Mouse (Mus musculus): Measurements from ENCODE around the gene Polr2c. TPM values are rescaled to one million over a fixed set of nuclear protein-coding genes. Genes with fewer than 3 reads are reported as not detected.

Polr2c gene
- polyA plus RNA-seq, 1 experiment: 21.3 TPM

DNA sequence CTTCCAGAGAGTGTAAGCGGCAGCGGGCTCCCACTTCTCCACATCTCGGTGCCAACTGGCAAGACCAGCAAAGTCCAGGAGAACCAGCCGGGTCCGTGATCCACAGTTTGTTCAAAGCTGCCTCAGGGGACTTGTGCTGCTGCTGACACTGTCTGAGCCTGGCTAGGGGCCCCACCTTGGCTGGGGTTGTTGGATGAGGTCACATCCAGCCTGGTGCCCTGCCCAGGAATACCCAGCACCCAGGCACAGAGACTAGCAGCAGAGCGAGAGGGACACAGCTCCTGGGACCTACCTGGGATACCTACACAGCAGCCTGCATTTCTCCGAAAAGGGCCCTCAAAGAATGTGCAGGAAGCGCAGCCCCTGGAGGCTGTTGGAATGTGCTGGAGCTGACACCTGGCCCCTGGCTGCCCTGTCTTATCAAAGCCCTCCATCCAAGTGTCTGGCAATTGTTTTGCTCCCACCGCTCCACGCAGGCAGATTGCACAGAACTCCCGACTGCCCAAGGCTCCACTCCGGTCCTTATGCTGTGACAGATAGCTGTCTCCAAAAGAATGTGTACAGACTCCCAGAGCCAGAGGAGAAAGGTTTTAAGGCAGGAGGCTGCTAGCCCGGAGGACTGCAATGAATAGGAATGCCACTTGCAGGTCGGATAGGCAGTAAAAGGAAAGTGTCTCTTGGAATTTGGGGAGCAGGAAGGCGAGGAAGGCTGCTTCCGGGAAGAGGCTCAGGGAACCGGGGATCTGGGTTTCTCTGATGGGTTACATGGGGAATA is 18.0 kb downstream of the Polr2c start:
- Histone ChIP-seq H3K36me3 (replicated peaks; ENCODE audit: low read length) (no peaks in the 10 kb centered on the region), H3K9me3 (no peaks in the 10 kb centered on the region), H3K4me3 (replicated peaks) (peak overlapping the region; percentile 93), H3K27me3 (replicated peaks) (peaks cover 55% of the 10 kb centered on the region), H3K4me1 (peaks cover 45% of the 10 kb centered on the region)
- no peak for TF ChIP-seq GATA1 (IDR thresholded peaks at IDR 0.05; ENCODE audit: borderline replicate concordance, low read length)
- no peak for TF ChIP-seq FLI1 (IDR thresholded peaks at IDR 0.05; ENCODE audit: low read length)

- peak overlapping the region; percentile 93 for H3K4me3 ChIP-seq (replicated peaks)
- peaks cover 40% of the 10 kb centered on the region for H3K4me1 ChIP-seq
- H3K36me3 ChIP-seq (replicated peaks; ENCODE audit: low read length): no peaks in the 10 kb centered on the region
- peaks cover 49% of the 10 kb centered on the region for H3K27me3 ChIP-seq (replicated peaks)
- H3K9me3 ChIP-seq: no peaks in the 10 kb centered on the region
- no peak for TF ChIP-seq GATA1 (IDR thresholded peaks at IDR 0.05; ENCODE audit: borderline replicate concordance, low read length)
- no peak for TF ChIP-seq FLI1 (IDR thresholded peaks at IDR 0.05; ENCODE audit: low read length)
Measured at GRCm38 (mm10) chr8:94875871-94876150, 18.6 kb downstream of the Polr2c start.

DNA sequence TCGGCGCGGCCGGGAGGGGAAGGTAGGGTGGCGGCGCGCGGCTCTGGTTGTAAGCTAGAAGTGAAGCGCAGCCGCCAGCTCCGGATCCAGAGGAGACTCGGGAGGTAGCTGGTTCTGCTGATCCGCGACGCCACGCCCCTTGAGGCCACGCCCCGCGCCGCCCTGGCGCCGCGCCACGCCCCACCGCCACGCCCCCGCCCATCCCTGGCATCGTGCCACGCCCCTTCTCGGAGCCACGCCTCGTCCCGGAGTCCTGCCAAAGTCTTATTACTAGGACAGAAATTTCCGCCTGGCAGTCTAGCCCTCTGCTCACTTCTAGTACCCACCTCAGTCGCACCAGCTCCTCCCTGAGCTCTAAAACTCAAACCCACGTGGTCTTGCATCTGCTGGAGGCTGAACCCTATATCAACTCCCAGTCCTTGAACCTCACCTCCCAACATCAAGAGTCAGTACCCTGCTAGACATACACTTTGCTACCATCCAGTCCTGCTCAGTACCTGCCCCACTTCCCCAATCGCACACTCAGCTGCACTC is 19.0 kb downstream of the Polr2c start, which contains the start of gene Dok4:
Gene Dok4, minus strand, starts transcription at position 134 of the 534 bp plus-strand sequence.
- Histone ChIP-seq H3K9me3 (no peaks in the 10 kb centered on the region), H3K27me3 (replicated peaks) (peaks cover 49% of the 10 kb centered on the region), H3K36me3 (replicated peaks; ENCODE audit: low read length) (no peaks in the 10 kb centered on the region), H3K4me3 (replicated peaks) (peak within 1 kb of the TSS; percentile 93), H3K4me1 (peaks cover 36% of the 10 kb centered on the region)
- no peak for TF ChIP-seq FLI1 (IDR thresholded peaks at IDR 0.05; ENCODE audit: low read length)
- no peak for TF ChIP-seq GATA1 (IDR thresholded peaks at IDR 0.05; ENCODE audit: borderline replicate concordance, low read length)

GRCm38 (mm10) chr8:94876820-94877219 is 19.6 kb downstream of the Polr2c start:
- peaks cover 46% of the 10 kb centered on the region for H3K27me3 ChIP-seq (replicated peaks)
- H3K4me3 ChIP-seq (replicated peaks): no peak overlapping the region
- TF ChIP-seq GATA1 (IDR thresholded peaks at IDR 0.05; ENCODE audit: borderline replicate concordance, low read length): no peak
- no peak for TF ChIP-seq FLI1 (IDR thresholded peaks at IDR 0.05; ENCODE audit: low read length)
- H3K9me3 ChIP-seq: no peaks in the 10 kb centered on the region
- no peaks in the 10 kb centered on the region for H3K36me3 ChIP-seq (replicated peaks; ENCODE audit: low read length)
- peaks cover 31% of the 10 kb centered on the region for H3K4me1 ChIP-seq

- no peaks in the 10 kb centered on the region for H3K36me3 ChIP-seq (replicated peaks; ENCODE audit: low read length)
- H3K27me3 ChIP-seq (replicated peaks): peaks cover 22% of the 10 kb centered on the region
- no peak overlapping the region for H3K4me3 ChIP-seq (replicated peaks)
- peaks cover 12% of the 10 kb centered on the region for H3K4me1 ChIP-seq
- TF ChIP-seq FLI1 (IDR thresholded peaks at IDR 0.05; ENCODE audit: low read length) (no peak), GATA1 (IDR thresholded peaks at IDR 0.05; ENCODE audit: borderline replicate concordance, low read length) (no peak)
- H3K9me3 ChIP-seq: no peaks in the 10 kb centered on the region
Measured at GRCm38 (mm10) chr8:94880742-94881141, 23.5 kb downstream of the Polr2c start.

DNA sequence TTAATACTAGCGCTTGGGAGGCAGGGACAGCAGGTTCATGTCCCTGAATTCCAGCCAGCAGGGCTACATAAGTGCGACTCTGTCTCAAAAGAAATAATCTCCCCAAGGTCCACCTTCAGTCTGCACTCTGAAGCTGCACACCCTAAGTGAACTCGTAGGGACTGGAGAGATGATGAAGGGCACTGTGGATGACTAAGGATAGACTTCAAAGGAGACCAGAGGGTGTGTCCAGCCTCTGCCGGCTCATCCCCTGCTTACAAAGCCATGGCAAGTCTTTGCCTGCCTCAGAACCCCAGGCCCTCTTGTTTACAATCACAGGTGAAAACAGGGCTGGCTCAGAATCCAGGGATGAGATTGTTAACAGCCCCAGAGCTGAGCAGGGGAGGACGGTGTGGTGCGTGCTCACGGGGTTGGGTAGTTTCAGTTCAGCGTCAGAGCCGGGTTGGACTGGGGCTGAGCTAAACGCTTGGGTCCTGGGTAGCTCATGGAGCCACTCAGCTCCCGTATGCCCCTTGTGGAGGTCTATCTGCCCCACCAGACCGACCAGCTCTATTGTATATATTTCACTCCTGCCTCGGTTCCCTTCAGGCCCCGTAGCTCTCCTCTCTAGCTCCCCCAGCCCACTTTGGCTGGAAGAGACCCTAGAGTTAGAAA is 31.3 kb downstream of the Polr2c start:
- Histone ChIP-seq H3K9me3 (no peaks in the 10 kb centered on the region), H3K27me3 (replicated peaks) (peaks cover 68% of the 10 kb centered on the region), H3K4me3 (replicated peaks) (no peak overlapping the region), H3K36me3 (replicated peaks; ENCODE audit: low read length) (no peaks in the 10 kb centered on the region), H3K4me1 (peaks cover 11% of the 10 kb centered on the region)
- TF ChIP-seq GATA1 (IDR thresholded peaks at IDR 0.05; ENCODE audit: borderline replicate concordance, low read length): no peak
- TF ChIP-seq FLI1 (IDR thresholded peaks at IDR 0.05; ENCODE audit: low read length): no peak

DNA sequence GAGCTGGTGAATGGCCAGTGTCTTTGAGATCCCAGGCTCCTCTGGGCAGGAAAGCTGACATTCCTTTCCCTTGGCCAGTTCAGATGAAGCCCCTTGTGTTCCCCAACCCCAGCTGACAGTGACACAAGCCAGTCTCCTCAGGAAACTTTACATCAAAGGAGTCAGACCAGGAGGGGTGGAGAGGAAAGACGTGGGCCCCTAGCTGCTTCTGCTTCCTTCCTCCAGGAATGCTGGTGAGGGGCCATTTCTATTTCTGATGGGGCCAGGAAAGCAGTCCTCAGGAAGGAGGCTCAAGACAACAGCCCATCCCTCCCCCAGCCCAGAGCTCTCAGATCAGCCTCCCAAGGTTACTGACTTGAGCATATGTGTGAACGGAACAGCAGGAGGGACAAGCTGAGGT is 35.7 kb downstream of the Polr2c start:
- H3K4me3 ChIP-seq (replicated peaks): no peak overlapping the region
- H3K9me3 ChIP-seq: no peaks in the 10 kb centered on the region
- no peak for TF ChIP-seq FLI1 (IDR thresholded peaks at IDR 0.05; ENCODE audit: low read length)
- no peak for TF ChIP-seq GATA1 (IDR thresholded peaks at IDR 0.05; ENCODE audit: borderline replicate concordance, low read length)
- H3K36me3 ChIP-seq (replicated peaks; ENCODE audit: low read length): no peaks in the 10 kb centered on the region
- H3K4me1 ChIP-seq: peaks cover 15% of the 10 kb centered on the region
- H3K27me3 ChIP-seq (replicated peaks): peaks cover 83% of the 10 kb centered on the region

DNA sequence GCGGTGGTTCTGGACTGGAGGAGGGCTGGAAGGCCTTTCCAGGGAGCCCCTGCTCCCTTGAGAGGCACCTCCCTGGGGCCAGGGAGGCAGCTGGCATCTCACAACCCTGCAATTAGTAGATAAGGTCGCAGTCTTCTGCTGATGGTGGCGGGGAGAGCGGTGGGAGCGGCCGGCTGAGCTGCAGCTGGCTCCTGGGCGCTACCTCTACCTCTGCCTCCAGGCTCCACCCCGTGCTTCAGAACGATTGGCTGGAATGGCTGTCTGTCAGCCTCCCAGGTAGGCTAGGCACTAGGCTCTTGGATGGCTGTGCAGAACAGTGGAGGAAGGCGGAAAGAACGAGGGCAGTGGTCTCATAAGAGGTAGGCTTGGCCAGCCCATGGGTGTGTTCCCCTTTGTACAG is 42.0 kb downstream of the Polr2c start:
- no peak overlapping the region for H3K4me3 ChIP-seq (replicated peaks)
- peaks cover 90% of the 10 kb centered on the region for H3K27me3 ChIP-seq (replicated peaks)
- no peaks in the 10 kb centered on the region for H3K9me3 ChIP-seq
- TF ChIP-seq GATA1 (IDR thresholded peaks at IDR 0.05; ENCODE audit: borderline replicate concordance, low read length): no peak
- no peak for TF ChIP-seq FLI1 (IDR thresholded peaks at IDR 0.05; ENCODE audit: low read length)
- no peaks in the 10 kb centered on the region for H3K36me3 ChIP-seq (replicated peaks; ENCODE audit: low read length)
- peaks cover 27% of the 10 kb centered on the region for H3K4me1 ChIP-seq

GRCm38 (mm10) chr8:94900617-94901016 is 43.4 kb downstream of the Polr2c start:
- Histone ChIP-seq H3K4me3 (replicated peaks) (no peak overlapping the region), H3K4me1 (peaks cover 35% of the 10 kb centered on the region), H3K36me3 (replicated peaks; ENCODE audit: low read length) (no peaks in the 10 kb centered on the region), H3K27me3 (replicated peaks) (peaks cover 93% of the 10 kb centered on the region), H3K9me3 (no peaks in the 10 kb centered on the region)
- TF ChIP-seq FLI1 (IDR thresholded peaks at IDR 0.05; ENCODE audit: low read length) (no peak), GATA1 (IDR thresholded peaks at IDR 0.05; ENCODE audit: borderline replicate concordance, low read length) (no peak)

DNA sequence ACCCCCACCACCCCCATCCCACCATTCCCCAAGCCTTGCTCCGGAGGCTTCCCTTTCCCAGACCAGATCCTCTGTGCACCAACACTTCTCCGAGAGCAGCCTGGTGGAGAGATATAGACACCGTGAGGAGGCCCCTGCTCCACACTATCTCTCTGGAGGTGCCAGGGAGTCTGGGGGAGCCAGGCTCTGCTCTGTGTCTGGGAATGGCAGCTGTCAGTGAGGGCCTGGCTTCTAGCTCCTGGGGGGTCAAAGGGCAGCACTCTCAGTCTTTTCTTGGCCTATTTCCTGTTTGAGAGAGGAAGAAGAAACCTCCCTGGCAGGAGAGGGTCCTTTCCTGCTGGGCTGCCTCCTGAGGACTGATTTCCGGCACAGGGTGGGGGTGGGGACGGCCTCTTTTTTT is 43.8 kb downstream of the Polr2c start:
- H3K4me3 ChIP-seq (replicated peaks): no peak overlapping the region
- TF ChIP-seq GATA1 (IDR thresholded peaks at IDR 0.05; ENCODE audit: borderline replicate concordance, low read length) (no peak), FLI1 (IDR thresholded peaks at IDR 0.05; ENCODE audit: low read length) (no peak)

More for the DNA sequence above, 43.8 kb downstream of the Polr2c start:
- Histone ChIP-seq H3K27me3 (replicated peaks) (peaks cover 94% of the 10 kb centered on the region), H3K9me3 (no peaks in the 10 kb centered on the region), H3K4me1 (peaks cover 35% of the 10 kb centered on the region), H3K36me3 (replicated peaks; ENCODE audit: low read length) (no peaks in the 10 kb centered on the region)
